Mouse (Mus musculus): Measurements from ENCODE around the gene Psmd13. TPM values are rescaled to one million over a fixed set of nuclear protein-coding genes. Genes with fewer than 3 reads are reported as not detected.

Psmd13 gene
- polyA plus RNA-seq, 1 experiment from 2014 or later: 286 TPM

DNA sequence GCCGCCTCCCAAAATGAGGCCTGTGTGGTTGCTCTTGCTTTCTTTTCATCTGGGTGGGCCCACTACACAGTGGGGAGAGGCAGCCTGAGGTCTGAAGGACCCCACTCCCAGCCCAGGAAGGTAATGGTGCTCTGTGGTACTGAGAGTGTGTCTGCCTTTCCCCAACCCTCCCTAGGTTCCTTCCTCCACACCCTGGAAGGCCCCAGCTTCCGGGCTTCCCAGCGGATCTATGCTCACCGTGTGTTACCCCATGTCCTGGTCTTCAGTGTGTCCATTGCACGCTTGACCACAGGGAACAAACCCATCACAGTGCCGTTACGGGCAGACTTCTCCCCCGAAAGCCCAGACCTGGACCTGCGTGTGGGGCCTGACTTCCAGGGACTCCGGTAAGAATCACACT lies 61.0 kb downstream of the Psmd13 start:
- WGBS: 95% methylated on average over 10 of the region's 10 CpGs

DNA sequence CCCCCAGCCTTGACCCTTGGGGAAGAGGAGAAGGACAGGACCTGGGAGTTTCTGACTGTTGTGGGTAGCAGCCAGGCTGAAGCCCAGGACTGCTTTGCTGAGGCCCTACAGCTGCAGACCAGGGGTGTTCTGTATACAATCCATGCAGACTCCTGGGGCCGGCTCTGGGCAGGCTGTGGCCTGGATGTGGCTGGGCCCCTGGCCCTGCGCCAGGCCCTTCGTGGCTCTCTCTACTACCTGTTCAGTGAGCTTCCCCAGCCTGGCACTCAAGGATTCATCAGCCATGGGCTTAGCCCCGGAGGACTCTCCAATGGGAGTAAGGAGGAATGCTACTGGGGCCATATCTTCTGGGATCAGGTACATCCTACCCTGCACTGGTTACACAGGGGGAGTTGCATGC lies 61.6 kb downstream of the Psmd13 start:
- no peak overlapping the region for H3K4me3 ChIP-seq (ENCODE audit: low read depth, low read length)
- WGBS: 88% methylated on average over 4 of the region's 4 CpGs

More for the DNA sequence above, 61.0 kb downstream of the Psmd13 start:
- no peak overlapping the region for H3K4me2 ChIP-seq (ENCODE audit: low read length)
- ATAC-seq (no peak), DNase-seq (ENCODE audit: low spot score) (no peak)
- H3K4me3 ChIP-seq (ENCODE audit: low read depth, low read length): no peak overlapping the region
- no peaks in the 10 kb centered on the region for H3K27me3 ChIP-seq (replicated peaks; ENCODE audit: control insufficient read depth, insufficient read depth, low read length)
- H3K27ac ChIP-seq (ENCODE audit: low read depth, low read length): no peak overlapping the region
- no peaks in the 10 kb centered on the region for H3K9me3 ChIP-seq (replicated peaks; ENCODE audit: control insufficient read depth, low read length)
- no peaks in the 10 kb centered on the region for H3K36me3 ChIP-seq (ENCODE audit: control insufficient read depth, insufficient read depth, low read length)
- no peak overlapping the region for H3K9ac ChIP-seq (ENCODE audit: low read length)
- no peaks in the 10 kb centered on the region for H3K4me1 ChIP-seq (ENCODE audit: control insufficient read depth, insufficient read depth, low read length)

DNA sequence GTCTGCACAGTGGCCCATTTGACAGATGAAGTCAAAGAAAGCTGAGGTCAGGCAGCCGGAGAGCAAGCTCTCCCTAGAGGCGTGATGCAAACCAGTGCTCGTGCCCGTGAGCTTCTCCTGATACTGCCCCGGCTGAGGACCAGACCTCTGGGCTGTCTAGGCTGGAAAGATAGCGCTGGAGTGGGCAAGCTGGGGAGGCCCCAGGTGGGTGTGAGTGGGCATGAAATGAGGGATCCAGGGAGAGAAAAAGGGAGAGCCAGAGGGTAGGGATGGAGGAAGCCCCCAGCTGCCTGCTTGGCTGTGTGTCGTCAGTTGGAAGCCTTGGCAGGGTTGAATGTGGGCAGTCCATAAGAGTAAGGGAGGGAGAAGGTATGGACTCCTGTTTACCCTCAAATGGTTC lies 62.5 kb downstream of the Psmd13 start:
- Histone ChIP-seq H3K4me3 (ENCODE audit: low read depth, low read length) (no peak overlapping the region), H3K9me3 (replicated peaks; ENCODE audit: control insufficient read depth, low read length) (no peaks in the 10 kb centered on the region), H3K27me3 (replicated peaks; ENCODE audit: control insufficient read depth, insufficient read depth, low read length) (no peaks in the 10 kb centered on the region), H3K4me2 (ENCODE audit: low read length) (no peak overlapping the region), H3K36me3 (ENCODE audit: control insufficient read depth, insufficient read depth, low read length) (no peaks in the 10 kb centered on the region), H3K4me1 (ENCODE audit: control insufficient read depth, insufficient read depth, low read length) (no peaks in the 10 kb centered on the region), H3K27ac (ENCODE audit: low read depth, low read length) (no peak overlapping the region), H3K9ac (ENCODE audit: low read length) (no peak overlapping the region)
- ATAC-seq (no peak), DNase-seq (ENCODE audit: low spot score) (no peak)
- 94% methylated on average over 7 of the region's 7 CpGs for WGBS

More for the DNA sequence above, 61.6 kb downstream of the Psmd13 start:
- no peaks in the 10 kb centered on the region for H3K4me1 ChIP-seq (ENCODE audit: control insufficient read depth, insufficient read depth, low read length)
- DNase-seq (ENCODE audit: low spot score): no peak
- H3K9me3 ChIP-seq (replicated peaks; ENCODE audit: control insufficient read depth, low read length): no peaks in the 10 kb centered on the region
- H3K36me3 ChIP-seq (ENCODE audit: control insufficient read depth, insufficient read depth, low read length): no peaks in the 10 kb centered on the region
- H3K4me2 ChIP-seq (ENCODE audit: low read length): no peak overlapping the region
- H3K9ac ChIP-seq (ENCODE audit: low read length): no peak overlapping the region
- no peak overlapping the region for H3K27ac ChIP-seq (ENCODE audit: low read depth, low read length)
- no peaks in the 10 kb centered on the region for H3K27me3 ChIP-seq (replicated peaks; ENCODE audit: control insufficient read depth, insufficient read depth, low read length)
- no peak for ATAC-seq

DNA sequence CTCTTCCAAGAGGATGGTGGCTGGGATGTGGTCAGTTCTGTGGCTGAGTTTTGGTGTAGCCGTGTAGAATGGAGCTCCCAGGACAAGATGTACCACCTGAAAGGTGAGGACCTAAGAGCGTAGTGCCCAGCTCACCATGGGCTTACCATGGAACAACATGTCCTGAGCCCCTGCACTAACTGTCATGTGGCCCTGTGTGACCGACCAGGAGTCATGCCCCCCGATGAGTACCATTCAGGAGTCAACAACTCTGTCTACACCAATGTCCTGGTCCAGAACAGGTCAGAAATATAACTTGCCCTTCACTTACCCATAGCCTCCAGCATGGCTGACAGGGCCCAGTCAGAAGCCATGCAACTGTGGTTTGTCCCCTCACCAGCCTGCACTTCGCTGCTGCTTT lies 63.5 kb downstream of the Psmd13 start:
- H3K27me3 ChIP-seq (replicated peaks; ENCODE audit: control insufficient read depth, insufficient read depth, low read length): no peaks in the 10 kb centered on the region
- H3K4me1 ChIP-seq (ENCODE audit: control insufficient read depth, insufficient read depth, low read length): no peaks in the 10 kb centered on the region
- H3K36me3 ChIP-seq (ENCODE audit: control insufficient read depth, insufficient read depth, low read length): no peaks in the 10 kb centered on the region
- no peak overlapping the region for H3K4me3 ChIP-seq (ENCODE audit: low read depth, low read length)
- WGBS: 92% methylated on average over 5 of the region's 5 CpGs
- no peak for DNase-seq (ENCODE audit: low spot score)
- H3K4me2 ChIP-seq (ENCODE audit: low read length): no peak overlapping the region
- no peak overlapping the region for H3K27ac ChIP-seq (ENCODE audit: low read depth, low read length)
- ATAC-seq: no peak
- H3K9me3 ChIP-seq (replicated peaks; ENCODE audit: control insufficient read depth, low read length): no peaks in the 10 kb centered on the region
- no peak overlapping the region for H3K9ac ChIP-seq (ENCODE audit: low read length)

DNA sequence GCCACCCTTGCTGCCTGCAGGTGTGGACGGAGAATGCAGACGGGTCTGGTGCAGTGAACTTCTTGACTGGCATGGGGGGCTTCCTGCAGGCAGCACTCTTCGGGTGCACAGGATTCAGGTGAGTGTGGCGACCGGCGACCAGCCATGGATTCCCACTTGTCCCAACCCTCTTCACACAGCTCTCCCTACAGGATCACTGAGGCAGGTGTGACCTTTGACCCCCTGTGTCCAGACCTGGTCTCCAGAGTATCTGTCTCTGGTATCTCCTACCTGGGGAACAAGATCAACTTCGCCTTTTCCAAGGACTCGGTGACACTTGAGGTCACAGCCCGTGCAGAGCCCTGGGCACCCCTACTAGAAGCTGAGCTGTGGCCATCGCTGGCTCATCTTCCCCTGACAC lies 64.5 kb downstream of the Psmd13 start:
- Histone ChIP-seq H3K4me1 (ENCODE audit: control insufficient read depth, insufficient read depth, low read length) (no peaks in the 10 kb centered on the region), H3K4me2 (ENCODE audit: low read length) (no peak overlapping the region), H3K9ac (ENCODE audit: low read length) (no peak overlapping the region), H3K27ac (ENCODE audit: low read depth, low read length) (no peak overlapping the region), H3K4me3 (ENCODE audit: low read depth, low read length) (no peak overlapping the region), H3K27me3 (replicated peaks; ENCODE audit: control insufficient read depth, insufficient read depth, low read length) (no peaks in the 10 kb centered on the region), H3K9me3 (replicated peaks; ENCODE audit: control insufficient read depth, low read length) (no peaks in the 10 kb centered on the region), H3K36me3 (ENCODE audit: control insufficient read depth, insufficient read depth, low read length) (no peaks in the 10 kb centered on the region)
- DNase-seq (ENCODE audit: low spot score) (no peak), ATAC-seq (no peak)
- 91% methylated on average over 10 of the region's 10 CpGs for WGBS

DNA sequence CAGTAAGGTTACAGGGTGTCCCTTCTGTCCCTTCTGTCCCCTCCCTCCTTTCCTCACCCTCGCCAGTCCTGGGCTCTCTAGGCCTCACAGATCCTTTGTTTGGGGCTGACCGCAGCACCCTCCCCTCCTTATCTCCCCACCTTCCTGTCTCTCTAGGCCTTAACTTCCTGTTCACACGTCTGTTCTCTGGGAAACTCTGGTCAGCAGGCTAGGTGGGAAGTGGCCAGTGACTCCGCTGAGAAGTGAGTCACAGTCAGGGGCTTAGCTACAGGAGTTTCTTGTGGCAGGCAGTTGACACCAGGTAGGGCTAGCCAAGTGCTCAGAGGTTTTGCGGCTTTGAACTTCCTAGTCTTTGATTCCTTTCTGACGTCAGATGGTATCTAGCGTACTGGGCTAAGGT lies 65.2 kb downstream of the Psmd13 start:
- Histone ChIP-seq H3K4me3 (ENCODE audit: low read depth, low read length) (no peak overlapping the region), H3K27me3 (replicated peaks; ENCODE audit: control insufficient read depth, insufficient read depth, low read length) (no peaks in the 10 kb centered on the region), H3K4me2 (ENCODE audit: low read length) (no peak overlapping the region), H3K36me3 (ENCODE audit: control insufficient read depth, insufficient read depth, low read length) (no peaks in the 10 kb centered on the region), H3K4me1 (ENCODE audit: control insufficient read depth, insufficient read depth, low read length) (no peaks in the 10 kb centered on the region), H3K9me3 (replicated peaks; ENCODE audit: control insufficient read depth, low read length) (no peaks in the 10 kb centered on the region), H3K27ac (ENCODE audit: low read depth, low read length) (no peak overlapping the region), H3K9ac (ENCODE audit: low read length) (no peak overlapping the region)
- DNase-seq (ENCODE audit: low spot score) (no peak), ATAC-seq (no peak)
- 81% methylated on average over 7 of the region's 7 CpGs for WGBS

DNA sequence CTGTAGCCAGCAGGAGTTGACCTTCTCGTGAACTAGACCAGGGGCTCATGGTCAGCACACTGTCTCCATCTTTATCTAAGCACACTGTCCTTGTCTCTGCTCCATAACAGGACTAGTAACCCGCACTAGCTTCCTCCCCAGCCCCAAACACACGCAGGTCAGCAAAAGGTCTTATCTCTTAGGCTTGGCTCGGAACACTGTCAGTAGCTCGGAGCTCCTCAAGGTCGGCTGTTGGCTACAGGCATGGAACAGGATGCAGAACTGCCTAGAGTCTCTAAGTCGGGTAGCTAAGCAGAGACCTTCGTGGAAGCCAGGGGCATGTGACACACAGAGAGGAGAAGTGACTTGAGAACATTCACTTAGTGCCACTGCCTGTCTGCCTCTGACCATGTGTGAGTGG lies 66.4 kb downstream of the Psmd13 start:
- Histone ChIP-seq H3K4me1 (ENCODE audit: control insufficient read depth, insufficient read depth, low read length) (no peaks in the 10 kb centered on the region), H3K27ac (ENCODE audit: low read depth, low read length) (no peak overlapping the region), H3K9ac (ENCODE audit: low read length) (no peak overlapping the region), H3K9me3 (replicated peaks; ENCODE audit: control insufficient read depth, low read length) (no peaks in the 10 kb centered on the region), H3K4me3 (ENCODE audit: low read depth, low read length) (no peak overlapping the region), H3K4me2 (ENCODE audit: low read length) (no peak overlapping the region), H3K36me3 (ENCODE audit: control insufficient read depth, insufficient read depth, low read length) (no peaks in the 10 kb centered on the region), H3K27me3 (replicated peaks; ENCODE audit: control insufficient read depth, insufficient read depth, low read length) (no peaks in the 10 kb centered on the region)
- WGBS: 88% methylated on average over 8 of the region's 8 CpGs
- DNase-seq (ENCODE audit: low spot score) (no peak), ATAC-seq (no peak)

Other genes starting within 250 kb of the Psmd13 start
- gene Olfr53, start 235.5 kb upstream of the Psmd13 start, polyA plus RNA-seq (2014; fragmentation: Nextera tagmentation; extraction: Ambion mirVana): not detected in 2 replicates
- not detected in 2 replicates for gene Olfr539, start 222.0 kb upstream of the Psmd13 start, polyA plus RNA-seq (2014; fragmentation: Nextera tagmentation; extraction: Ambion mirVana)
- not detected in 2 replicates for gene Olfr45, start 200.0 kb upstream of the Psmd13 start, polyA plus RNA-seq (2014; fragmentation: Nextera tagmentation; extraction: Ambion mirVana)
- gene Olfr541, start 184.7 kb upstream of the Psmd13 start, polyA plus RNA-seq (2014; fragmentation: Nextera tagmentation; extraction: Ambion mirVana): not detected in 2 replicates
- not detected in 2 replicates for gene Cyp2e1, start 118.2 kb upstream of the Psmd13 start, polyA plus RNA-seq (2014; fragmentation: Nextera tagmentation; extraction: Ambion mirVana)
- gene Syce1, start 94.1 kb upstream of the Psmd13 start, polyA plus RNA-seq (2014; fragmentation: Nextera tagmentation; extraction: Ambion mirVana): 0.23 and 0.45 TPM in 2 replicates
- 12.3 and 13.6 TPM in 2 replicates for gene Zfp941, start 59.8 kb upstream of the Psmd13 start, polyA plus RNA-seq (2014; fragmentation: Nextera tagmentation; extraction: Ambion mirVana)
- gene Urah, start 47.0 kb upstream of the Psmd13 start, polyA plus RNA-seq (2014; fragmentation: Nextera tagmentation; extraction: Ambion mirVana): 0.41 TPM in 1 of 2 replicates, not detected in the other
- gene Scgb1c1, start 36.4 kb upstream of the Psmd13 start, polyA plus RNA-seq (2014; fragmentation: Nextera tagmentation; extraction: Ambion mirVana): not detected in 2 replicates
- not detected in 2 replicates for gene Odf3, start 34.2 kb upstream of the Psmd13 start, polyA plus RNA-seq (2014; fragmentation: Nextera tagmentation; extraction: Ambion mirVana)
- gene Gm45785, start 25.6 kb upstream of the Psmd13 start, polyA plus RNA-seq (2014; fragmentation: Nextera tagmentation; extraction: Ambion mirVana): not detected in 2 replicates
- gene Ric8a, start 25.0 kb upstream of the Psmd13 start, polyA plus RNA-seq (2014; fragmentation: Nextera tagmentation; extraction: Ambion mirVana): 95.0 and 96.9 TPM in 2 replicates
- gene Bet1l, start 24.4 kb upstream of the Psmd13 start, polyA plus RNA-seq (2014; fragmentation: Nextera tagmentation; extraction: Ambion mirVana): 47.2 and 53.3 TPM in 2 replicates
- gene Sirt3, start 341 bp downstream of the Psmd13 start, polyA plus RNA-seq (2014; fragmentation: Nextera tagmentation; extraction: Ambion mirVana): 28.2 and 29.5 TPM in 2 replicates
- not detected in 2 replicates for gene Cox8b, start 18.5 kb downstream of the Psmd13 start, polyA plus RNA-seq (2014; fragmentation: Nextera tagmentation; extraction: Ambion mirVana)
- 0.37 and 0.73 TPM in 2 replicates for gene Nlrp6, start 38.9 kb downstream of the Psmd13 start, polyA plus RNA-seq (2014; fragmentation: Nextera tagmentation; extraction: Ambion mirVana)
- gene Pgghg, start 59.4 kb downstream of the Psmd13 start, polyA plus RNA-seq (2014; fragmentation: Nextera tagmentation; extraction: Ambion mirVana): 8.8 TPM in 2 replicates
- gene Ifitm5, start 68.3 kb downstream of the Psmd13 start, polyA plus RNA-seq (2014; fragmentation: Nextera tagmentation; extraction: Ambion mirVana): not detected in 2 replicates
- not detected in 2 replicates for gene Gm45717, start 74.0 kb downstream of the Psmd13 start, polyA plus RNA-seq (2014; fragmentation: Nextera tagmentation; extraction: Ambion mirVana)
- 163 and 235 TPM in 2 replicates for gene Ifitm2, start 74.0 kb downstream of the Psmd13 start, polyA plus RNA-seq (2014; fragmentation: Nextera tagmentation; extraction: Ambion mirVana)
- 11.0 and 12.2 TPM in 2 replicates for gene Ifitm1, start 85.3 kb downstream of the Psmd13 start, polyA plus RNA-seq (2014; fragmentation: Nextera tagmentation; extraction: Ambion mirVana)
- 24.7 and 29.7 TPM in 2 replicates for gene Ifitm3, start 128.8 kb downstream of the Psmd13 start, polyA plus RNA-seq (2014; fragmentation: Nextera tagmentation; extraction: Ambion mirVana)
- gene Ifitm6, start 136.0 kb downstream of the Psmd13 start, polyA plus RNA-seq (2014; fragmentation: Nextera tagmentation; extraction: Ambion mirVana): 0.27 and 0.37 TPM in 2 replicates
- gene Gm17387, start 147.2 kb downstream of the Psmd13 start, polyA plus RNA-seq (2014; fragmentation: Nextera tagmentation; extraction: Ambion mirVana): not detected in 2 replicates
- 29.1 and 29.5 TPM in 2 replicates for gene B4galnt4, start 179.1 kb downstream of the Psmd13 start, polyA plus RNA-seq (2014; fragmentation: Nextera tagmentation; extraction: Ambion mirVana)
- not detected in 2 replicates for gene Pkp3, start 196.2 kb downstream of the Psmd13 start, polyA plus RNA-seq (2014; fragmentation: Nextera tagmentation; extraction: Ambion mirVana)
- 2.4 and 2.5 TPM in 2 replicates for gene Sigirr, start 218.6 kb downstream of the Psmd13 start, polyA plus RNA-seq (2014; fragmentation: Nextera tagmentation; extraction: Ambion mirVana)
- 0.10 TPM in 1 of 2 replicates, not detected in the other for gene Ano9, start 235.8 kb downstream of the Psmd13 start, polyA plus RNA-seq (2014; fragmentation: Nextera tagmentation; extraction: Ambion mirVana)
- 81.2 and 82.1 TPM in 2 replicates for gene Ptdss2, start 240.4 kb downstream of the Psmd13 start, polyA plus RNA-seq (2014; fragmentation: Nextera tagmentation; extraction: Ambion mirVana)

All from forebrain, embryonic 14.5 days (tissue).